Mouse (Mus musculus) megakaryocyte-erythroid progenitor cell, adult 5-6 weeks (primary cell): ENCODE results near the gene Ncf2. TPM values are rescaled to one million over a fixed set of nuclear protein-coding genes. Genes with fewer than 3 reads are reported as not detected.
A peak's percentile ranks its signal among the peaks of the same experiment; 100 is the strongest.
"Not testable (repeated sequence)": the region's sequence is repeated elsewhere in the genome, so short reads cannot be mapped to it uniquely, and the experiment has no call there.

Experiments used
- ATAC-seq: replicated peaks from 2 replicates; pipeline ENCODE4 v1.8.0; 2016; ENCODE audit warnings: mild to moderate bottlenecking, inconsistent platforms; ENCODE audit not compliant: severe bottlenecking, poor library complexity, low FRiP score, low TSS enrichment
- total RNA-seq, 2 experiments: library from RNA; stranded (forward) in 1 of 2; stranded (reverse) in 1 of 2; fragments of 200-1000, 215-1000 nt in 1 of 2; fragments of >200 nt in 1 of 2; fragmentation: Nextera tagmentation in 1 of 2; gene quantifications; 2 replicates each; pipeline ENCODE4 v1.2.3; 2014 to 2017

The Ncf2 gene
- total RNA-seq (2014; fragmentation: Nextera tagmentation) (9.9 and 10.2 TPM in 2 replicates), total RNA-seq (2017) (24.3 and 37.1 TPM in 2 replicates)

DNA sequence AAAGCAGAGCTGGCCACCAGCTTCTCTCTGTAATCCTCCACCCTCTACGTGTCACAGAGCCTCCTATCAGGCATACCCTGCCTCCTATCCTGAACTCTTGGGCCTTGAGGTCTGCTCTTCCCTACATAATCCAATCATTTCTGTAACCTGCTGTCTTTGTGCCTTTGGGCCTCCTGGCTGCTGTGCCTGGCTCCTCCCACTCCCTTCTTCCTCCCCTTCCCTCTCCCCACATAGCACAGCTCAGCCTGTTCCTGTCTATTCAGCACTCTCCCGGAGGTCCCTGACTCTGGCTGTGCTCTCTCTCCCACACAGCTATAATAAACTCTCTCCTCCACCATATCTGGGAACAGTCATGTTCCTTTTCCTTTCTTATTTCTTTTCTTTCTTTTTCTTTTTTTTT lies at the start of gene Ncf2:
TSS of gene Ncf2 (plus strand) at position 298 of the 400 bp plus-strand sequence.
- ATAC-seq: no peak

DNA sequence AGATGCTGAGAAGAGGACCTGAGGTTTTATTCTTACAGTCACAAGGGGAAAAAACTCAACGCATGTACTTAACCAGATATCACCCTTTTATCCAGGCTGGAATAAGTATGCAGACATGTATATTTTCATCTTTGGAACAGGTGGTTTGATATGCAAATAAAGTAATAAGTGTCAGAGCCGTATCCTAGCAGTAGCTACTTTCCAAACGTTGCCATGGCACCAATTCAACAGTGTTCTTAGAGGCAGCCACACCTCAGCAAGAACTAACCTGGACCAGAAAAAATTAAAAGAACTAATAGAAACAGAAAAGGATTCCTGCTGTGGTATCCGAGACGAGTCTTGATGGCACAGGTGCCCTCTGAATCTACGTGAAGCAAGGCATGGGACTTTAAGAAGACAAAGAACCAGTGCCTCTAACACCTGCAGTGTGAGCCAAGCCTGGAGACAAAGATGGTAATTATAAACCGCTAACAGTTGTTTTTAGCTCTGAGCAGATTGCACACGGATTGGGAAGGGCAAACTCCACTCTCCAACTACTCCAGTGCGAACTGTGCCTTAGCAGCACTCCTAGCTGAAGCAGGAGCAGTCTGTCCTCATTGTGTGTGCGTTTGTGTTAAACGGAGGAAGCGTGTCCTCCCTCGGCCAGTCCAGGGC lies 49.6 kb upstream of the Ncf2 start, which contains the start of gene Apobec4:
TSS of gene Apobec4 (plus strand) at position 240 of the 654 bp plus-strand sequence.
- ATAC-seq: no peak

GRCm38 (mm10) chr1:152761791-152762190 lies 38.2 kb upstream of the Ncf2 start:
- no peak for ATAC-seq

- peak; percentile 95 for ATAC-seq
These were observed 33.8 kb upstream of the Ncf2 start, which contains the start of the genes Rgl1 and Arpc5 for GRCm38 (mm10) chr1:152766032-152766772. Rgl1 (minus strand) TSS chr1:152766351. Arpc5 (plus strand) TSS chr1:152766542.

GRCm38 (mm10) chr1:152766804-152767748 lies 32.9 kb upstream of the Ncf2 start:
- ATAC-seq: no peak

DNA sequence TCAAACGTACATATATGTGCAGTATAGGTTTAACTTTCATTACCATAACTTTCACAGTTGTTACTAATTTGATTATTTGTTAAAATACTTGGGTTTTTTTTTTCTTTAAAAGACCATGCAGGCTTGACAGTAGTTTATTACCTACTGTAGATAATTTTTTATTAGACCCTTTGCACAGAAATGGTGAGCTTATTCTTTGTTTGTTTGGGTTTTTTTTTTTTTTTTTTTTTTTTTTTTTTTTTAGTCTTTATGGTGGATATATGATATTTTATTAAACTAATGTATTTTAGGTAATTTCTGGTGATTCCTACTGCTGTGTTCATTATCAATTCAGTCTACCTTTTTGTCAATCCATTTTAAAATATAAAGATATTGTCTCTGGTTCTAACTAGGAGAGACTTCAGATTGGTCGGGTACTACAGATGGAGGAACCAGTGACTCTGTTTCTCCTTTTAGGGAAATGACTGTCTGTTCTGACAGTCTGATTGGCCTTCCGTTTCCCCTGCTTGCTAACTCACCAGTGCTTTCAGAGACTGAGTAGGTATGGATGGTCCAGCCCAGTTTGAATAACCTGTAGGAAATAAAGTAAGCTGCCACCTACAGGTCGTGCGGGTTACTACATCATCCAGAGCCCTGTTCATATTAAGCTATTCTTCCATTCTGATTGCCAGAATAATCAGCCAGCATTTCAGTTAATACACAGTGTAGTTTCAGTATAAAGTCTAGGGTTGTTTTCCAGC lies 32.1 kb upstream of the Ncf2 start:
- ATAC-seq: peak; percentile 86

- no peak for ATAC-seq
These were observed 29.0 kb upstream of the Ncf2 start for GRCm38 (mm10) chr1:152771016-152771415.

GRCm38 (mm10) chr1:152774601-152775000 lies 25.4 kb upstream of the Ncf2 start:
- ATAC-seq: not testable (repeated sequence)

GRCm38 (mm10) chr1:152779071-152779737 lies 20.8 kb upstream of the Ncf2 start:
- ATAC-seq: peak; percentile 95

GRCm38 (mm10) chr1:152784620-152785019 lies 15.4 kb upstream of the Ncf2 start:
- no peak for ATAC-seq

GRCm38 (mm10) chr1:152785446-152785845 lies 14.5 kb upstream of the Ncf2 start:
- ATAC-seq: not testable (repeated sequence)

DNA sequence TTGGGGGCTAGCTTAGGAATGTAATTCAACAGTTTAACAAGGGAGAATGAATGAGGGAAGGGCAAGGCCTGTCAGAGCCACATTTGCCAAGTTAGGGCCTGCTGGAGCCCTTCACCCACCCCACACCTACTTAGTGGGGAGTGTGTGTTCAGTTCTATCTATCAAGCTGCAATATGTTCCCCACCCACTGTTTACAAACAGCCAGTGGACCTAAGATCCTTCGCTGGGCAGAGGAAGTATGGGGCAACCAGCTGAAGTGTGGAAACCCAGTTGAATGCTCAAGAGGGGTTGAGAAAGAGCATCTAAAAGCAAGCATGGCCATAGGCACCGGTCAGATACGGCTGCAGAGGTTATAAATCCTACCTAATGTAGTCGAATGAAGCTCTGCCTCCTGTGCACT lies 13.0 kb upstream of the Ncf2 start:
- ATAC-seq: no peak

GRCm38 (mm10) chr1:152788121-152788660 lies 11.8 kb upstream of the Ncf2 start:
- ATAC-seq: no peak

DNA sequence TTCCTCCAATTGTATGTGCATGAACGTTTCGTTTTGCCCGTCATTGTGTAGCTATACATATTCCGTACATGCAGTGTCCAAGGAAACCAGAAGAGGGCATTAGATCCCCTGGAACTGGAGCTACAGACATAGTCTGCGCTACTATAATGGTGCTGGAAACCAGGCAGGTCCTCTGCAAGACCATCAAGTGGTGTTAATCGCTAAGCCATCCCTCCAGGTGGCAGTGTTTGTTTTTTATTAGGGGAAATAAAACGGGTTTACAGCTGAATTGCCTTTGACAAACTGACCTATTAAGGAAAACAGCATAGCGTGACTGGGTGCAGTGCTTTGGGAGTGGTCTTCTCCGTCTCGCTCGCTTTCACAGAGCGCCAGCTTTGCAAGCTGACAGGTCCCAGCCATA lies 9.7 kb upstream of the Ncf2 start:
- ATAC-seq: peak; percentile 94

DNA sequence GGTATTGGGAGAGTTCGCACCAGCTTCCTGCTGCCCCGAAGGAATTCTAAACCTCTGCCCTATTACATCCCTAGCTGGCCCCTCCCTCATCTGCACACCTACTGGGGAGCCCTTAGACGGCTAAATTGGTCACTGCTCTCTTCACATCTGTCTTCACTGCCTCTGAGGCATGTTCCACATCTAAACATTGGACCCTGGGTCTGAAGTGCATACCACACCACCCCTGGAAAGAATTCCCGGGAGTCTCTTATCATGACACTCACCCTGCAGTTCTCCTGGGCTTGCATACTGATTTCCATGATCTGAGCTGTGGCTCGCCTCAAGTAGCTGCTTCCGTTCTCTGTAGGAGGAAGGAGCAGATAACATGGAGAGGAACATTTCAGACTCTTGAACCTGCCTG lies 9.2 kb upstream of the Ncf2 start:
- no peak for ATAC-seq

GRCm38 (mm10) chr1:152791269-152791668 lies 8.7 kb upstream of the Ncf2 start:
- no peak for ATAC-seq

DNA sequence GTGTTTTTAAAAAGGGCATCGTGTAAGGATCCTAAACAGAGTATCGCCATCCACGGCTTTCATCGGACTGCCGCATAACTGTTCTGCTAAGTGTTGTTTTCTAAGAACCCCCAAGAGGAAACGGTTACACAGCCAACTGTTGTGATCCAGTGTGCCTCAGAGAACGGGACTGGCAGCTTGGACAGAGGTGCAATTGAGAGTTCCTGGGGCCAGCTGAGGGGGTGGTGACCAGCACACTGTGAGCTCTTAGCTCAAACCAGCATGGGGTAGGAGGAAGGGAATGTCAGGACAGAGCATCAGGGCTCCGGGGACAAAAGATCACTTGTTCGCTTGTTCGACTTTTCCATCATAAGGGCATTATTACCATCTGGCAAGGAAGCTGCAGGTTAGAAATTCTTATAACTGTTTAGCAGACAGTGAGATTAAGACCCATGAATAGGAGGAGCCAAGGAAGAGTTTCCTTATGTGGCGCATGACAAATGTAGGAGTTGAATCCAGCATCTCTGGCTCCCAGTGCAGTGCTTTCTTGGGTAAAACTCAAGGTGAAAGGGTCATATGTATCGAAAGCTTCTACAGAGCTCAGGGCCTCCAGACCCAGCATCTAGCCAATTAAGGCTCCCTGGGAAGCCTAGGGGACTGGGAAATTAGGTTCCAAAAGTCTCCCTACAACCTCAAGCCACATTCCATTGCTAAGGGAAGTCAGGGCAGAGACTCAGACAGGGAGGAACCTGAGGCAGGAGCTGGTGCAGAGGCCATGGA lies 7.1 kb upstream of the Ncf2 start:
- ATAC-seq: no peak
